Mouse (Mus musculus) neural tube, embryonic 14.5 days (tissue): Measurements from ENCODE around the gene Pik3r2. TPM values are rescaled to one million over a fixed set of nuclear protein-coding genes. Genes with fewer than 3 reads are reported as not detected.

Experiments
- ATAC-seq: fragments of 200-750 bp; cut with Nextera tagmentation; 2 replicates; pipeline ENCODE4 v1.8.0; 2017; ENCODE audit warnings: low read depth, mild to moderate bottlenecking, moderate TSS enrichment, moderate library complexity
- H3K27ac ChIP-seq: fragments of 300-500 bp; sonication (generic); 2 replicates; pipeline ENCODE4 v1.5.1; 2014; ENCODE audit warnings: low read depth, mild to moderate bottlenecking, control low read depth, low read length, moderate library complexity, mixed read lengths
- H3K27me3 ChIP-seq: fragments of 300-500 bp; sonication (generic); 2 replicates; pipeline ENCODE4 v1.6.1; 2014; ENCODE audit warnings: low read length; ENCODE audit not compliant: control insufficient read depth, insufficient read depth
- H3K36me3 ChIP-seq: fragments of 300-500 bp; sonication (generic); 2 replicates; pipeline ENCODE4 v1.6.1; 2014; ENCODE audit warnings: low read length, mixed read lengths; ENCODE audit not compliant: control insufficient read depth, insufficient read depth
- H3K4me1 ChIP-seq: fragments of 300-500 bp; sonication (generic); 2 replicates; pipeline ENCODE4 v1.6.1; 2014; ENCODE audit warnings: low read length; ENCODE audit not compliant: control insufficient read depth, insufficient read depth
- H3K4me2 ChIP-seq: fragments of 300-500 bp; sonication (generic); 2 replicates; pipeline ENCODE4 v1.6.1; 2014; ENCODE audit warnings: mild to moderate bottlenecking, low read depth, low read length, control low read depth
- H3K4me3 ChIP-seq: fragments of 300-500 bp; sonication (generic); 2 replicates; pipeline ENCODE4 v1.5.1; 2014; ENCODE audit warnings: low read depth, low read length, control low read depth, mixed read lengths
- H3K9ac ChIP-seq: fragments of 300-500 bp; sonication (generic); replicated peaks from 2 replicates; pipeline ENCODE4 v1.6.1; 2014; ENCODE audit warnings: low read depth, mild to moderate bottlenecking, control low read depth, low read length, mixed read lengths
- H3K9me3 ChIP-seq: fragments of 300-500 bp; sonication (generic); 2 replicates; pipeline ENCODE4 v1.6.1; 2016; ENCODE audit warnings: low read length; ENCODE audit not compliant: control insufficient read depth
- WGBS: fragments of 180-500 bp; shearing (Covaris S2); extraction: QIAGEN DNeasy Blood & Tissue Kit; methylation state at CpG from one replicate; pipeline ENCODE4 v1.1.7; 2014; 5-methylcytosine and 5-hydroxymethylcytosine counted together
- polyA plus RNA-seq: library from polyadenylated mRNA; unstranded; fragments of >200 nt; fragmentation: Nextera tagmentation; extraction: Ambion mirVana; gene quantifications from 2 replicates; pipeline ENCODE4 v1.2.1, GENCODE M21; 2014

Gene Pik3r2
- polyA plus RNA-seq, 1 experiment from 2014 or later, result 72.2 TPM

GRCm38 (mm10) chr8:70753151-70753550, 23.4 kb downstream of the Pik3r2 start:
- Histone ChIP-seq H3K4me2 (no peak overlapping the region), H3K36me3 (peaks cover 17% of the 10 kb centered on the region; the same call in 1 of the 2 replicates), H3K9me3 (no peaks in the 10 kb centered on the region), H3K4me3 (no peak overlapping the region), H3K27me3 (no peaks in the 10 kb centered on the region; the same call in 1 of the 2 replicates), H3K9ac (no peak overlapping the region), H3K4me1 (peaks cover 9% of the 10 kb centered on the region; the same call in 1 of the 2 replicates), H3K27ac (0 out of 2 replicates have a peak overlapping the region, but pooled peaks have one; percentile 7)
- no peak for ATAC-seq
- WGBS, result 26% methylated on average over 21 of the region's 21 CpGs

DNA sequence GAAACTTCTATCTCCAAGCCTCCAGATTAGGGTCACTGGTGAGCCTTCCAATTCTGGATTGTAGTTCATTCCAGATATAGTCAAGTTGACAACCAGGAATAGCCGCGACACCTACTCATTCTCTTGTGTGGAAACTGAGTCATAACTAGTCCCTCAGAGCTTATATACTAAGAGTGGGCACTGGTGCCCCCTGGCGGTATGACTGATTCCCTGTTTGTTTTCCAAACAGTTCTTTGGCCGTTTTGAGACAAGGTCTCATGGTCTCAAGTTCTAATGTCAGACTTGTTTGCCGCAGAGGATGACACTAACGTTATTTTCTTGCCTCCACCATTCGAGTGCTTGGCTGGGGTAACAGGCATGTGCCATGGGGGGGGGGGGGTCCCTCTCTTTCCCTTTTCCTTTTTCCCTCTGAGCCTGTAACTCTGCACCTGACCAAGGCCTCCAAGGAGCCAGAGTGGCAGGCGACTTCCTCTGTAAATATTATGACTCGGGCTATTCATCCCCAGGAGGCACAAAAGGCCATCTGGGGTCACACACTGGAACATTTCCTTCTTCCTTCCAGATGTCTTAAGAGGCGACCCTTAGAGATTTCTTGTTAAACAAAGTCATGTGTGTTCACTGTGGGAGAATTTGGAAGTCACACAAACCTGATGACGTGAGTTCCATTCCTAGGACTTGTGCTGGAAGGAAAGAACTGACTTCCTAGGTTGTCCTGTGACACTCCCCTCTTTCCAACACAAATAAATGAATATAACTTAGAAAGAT, 24.3 kb downstream of the Pik3r2 start:
- no peaks in the 10 kb centered on the region for H3K9me3 ChIP-seq
- 41% methylated on average over 11 of the region's 11 CpGs for WGBS
- no peak overlapping the region for H3K4me2 ChIP-seq
- H3K27me3 ChIP-seq, result no peaks in the 10 kb centered on the region; the same call in 1 of the 2 replicates
- H3K36me3 ChIP-seq, result peaks cover 9% of the 10 kb centered on the region; the same call in 1 of the 2 replicates
- no peak for ATAC-seq
- H3K9ac ChIP-seq, result no peak overlapping the region
- no peak overlapping the region for H3K4me3 ChIP-seq
- H3K27ac ChIP-seq, result no peak overlapping the region
- H3K4me1 ChIP-seq, result peaks cover 9% of the 10 kb centered on the region; the same call in 1 of the 2 replicates

DNA sequence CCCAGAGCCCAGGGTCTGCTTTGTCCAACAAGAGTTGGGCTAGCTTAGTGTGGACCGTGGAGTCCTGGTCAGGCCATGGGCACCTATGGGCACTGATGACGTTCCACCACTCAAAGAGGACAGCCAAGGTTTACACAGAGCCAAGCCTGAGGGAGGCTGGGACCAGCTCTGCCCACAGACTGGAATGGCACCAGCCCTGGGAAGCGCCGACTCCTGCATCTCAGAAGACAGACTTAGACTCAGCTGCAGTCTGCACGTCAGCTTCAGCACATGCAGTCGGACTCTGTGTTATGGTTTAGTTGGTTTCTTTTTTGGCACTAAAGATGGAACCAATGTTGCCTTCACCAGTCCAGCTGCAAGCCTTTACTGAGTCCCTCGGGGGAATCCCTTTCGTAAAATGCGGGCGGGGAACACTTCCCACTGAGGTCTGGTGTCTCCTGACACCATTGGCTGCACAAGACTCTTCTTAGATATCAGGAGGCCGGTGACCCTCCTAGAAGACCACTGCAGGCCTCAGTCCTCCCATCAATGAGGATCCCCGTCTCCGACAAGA, 26.3 kb downstream of the Pik3r2 start:
- WGBS, result 85% methylated on average over 13 of the region's 13 CpGs
- Histone ChIP-seq H3K9me3 (no peaks in the 10 kb centered on the region), H3K36me3 (no peaks in the 10 kb centered on the region), H3K4me3 (no peak overlapping the region), H3K9ac (no peak overlapping the region), H3K4me1 (peaks cover 2% of the 10 kb centered on the region; the same call in 1 of the 2 replicates), H3K27ac (no peak overlapping the region), H3K4me2 (no peak overlapping the region), H3K27me3 (peaks cover 5% of the 10 kb centered on the region)
- ATAC-seq, result no peak

DNA sequence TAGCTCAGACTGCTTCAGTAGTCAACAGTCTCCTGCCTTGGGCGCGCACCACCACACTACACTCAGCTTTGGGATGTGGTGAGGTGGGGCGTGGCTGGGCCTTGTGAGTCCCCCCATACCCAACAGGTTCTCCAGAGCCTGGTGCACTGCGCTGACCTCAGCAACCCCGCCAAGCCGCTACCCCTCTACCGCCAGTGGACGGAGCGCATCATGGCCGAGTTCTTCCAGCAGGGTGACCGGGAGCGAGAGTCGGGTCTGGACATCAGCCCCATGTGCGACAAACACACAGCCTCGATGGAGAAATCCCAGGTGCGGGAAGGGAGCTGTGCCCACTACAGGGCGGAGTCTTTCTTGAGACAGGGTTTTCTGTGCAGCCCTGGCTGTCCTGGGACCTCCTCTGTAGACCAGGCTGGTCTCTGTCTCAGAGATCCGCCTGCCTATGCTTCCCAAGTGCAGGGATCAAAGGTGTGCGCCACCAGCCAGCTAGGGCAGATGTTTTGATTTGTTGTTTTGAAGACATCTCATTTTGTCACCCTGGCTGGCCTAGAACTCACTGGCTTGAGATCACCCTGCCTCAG, 27.3 kb downstream of the Pik3r2 start:
- H3K4me3 ChIP-seq, result no peak overlapping the region
- H3K9ac ChIP-seq, result no peak overlapping the region
- no peaks in the 10 kb centered on the region for H3K36me3 ChIP-seq
- no peak for ATAC-seq
- no peak overlapping the region for H3K4me2 ChIP-seq
- no peaks in the 10 kb centered on the region; the same call in 1 of the 2 replicates for H3K4me1 ChIP-seq
- 87% methylated on average over 19 of the region's 19 CpGs for WGBS
- no peak overlapping the region for H3K27ac ChIP-seq
- H3K9me3 ChIP-seq, result no peaks in the 10 kb centered on the region
- H3K27me3 ChIP-seq, result peaks cover 11% of the 10 kb centered on the region

- H3K27me3 ChIP-seq, result peaks cover 18% of the 10 kb centered on the region
- no peak overlapping the region for H3K9ac ChIP-seq
- ATAC-seq, result no peak
- H3K27ac ChIP-seq, result no peak overlapping the region
- 83% methylated on average over 23 of the region's 23 CpGs for WGBS
- H3K36me3 ChIP-seq, result no peaks in the 10 kb centered on the region
- no peaks in the 10 kb centered on the region for H3K9me3 ChIP-seq
- no peak overlapping the region for H3K4me3 ChIP-seq
- H3K4me2 ChIP-seq, result no peak overlapping the region
- peaks cover 2% of the 10 kb centered on the region; the same call in 1 of the 2 replicates for H3K4me1 ChIP-seq
Observed at GRCm38 (mm10) chr8:70748246-70749096, 28.0 kb downstream of the Pik3r2 start.

DNA sequence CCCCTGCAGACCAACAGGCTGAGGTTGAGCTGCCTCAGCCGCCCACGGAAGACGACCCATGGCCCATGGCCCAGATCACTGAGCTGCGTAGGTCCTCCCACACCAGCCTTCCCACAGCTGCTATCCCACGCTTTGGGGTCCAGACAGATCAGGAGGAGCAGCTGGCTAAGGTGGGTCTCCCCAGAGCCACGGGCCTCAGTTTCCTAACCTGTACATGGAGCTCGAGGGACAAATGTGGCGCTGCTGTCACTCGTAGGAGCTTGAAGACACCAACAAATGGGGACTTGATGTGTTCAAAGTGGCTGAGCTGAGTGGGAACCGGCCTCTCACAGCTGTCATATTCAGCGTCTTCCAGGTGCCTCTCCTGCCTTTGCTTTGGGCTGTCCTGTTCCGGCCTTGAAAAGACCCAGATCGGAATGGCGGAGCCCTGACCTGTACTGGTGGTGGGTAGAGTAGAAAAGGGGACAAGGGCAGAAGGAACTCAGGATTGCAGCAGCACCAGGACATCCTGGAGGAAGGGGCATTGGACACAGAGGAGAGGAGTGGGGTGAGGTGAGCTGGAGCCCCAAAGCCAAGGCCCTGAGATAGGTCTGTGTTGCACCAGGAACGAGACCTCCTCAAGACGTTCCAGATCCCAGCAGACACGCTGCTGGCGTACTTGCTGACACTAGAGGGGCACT, 29.2 kb downstream of the Pik3r2 start:
- ATAC-seq, result no peak
- H3K4me1 ChIP-seq, result peaks cover 5% of the 10 kb centered on the region; the same call in 1 of the 2 replicates
- H3K4me3 ChIP-seq, result no peak overlapping the region
- H3K27me3 ChIP-seq, result peaks cover 25% of the 10 kb centered on the region
- no peak overlapping the region for H3K4me2 ChIP-seq
- H3K9ac ChIP-seq, result no peak overlapping the region
- no peak overlapping the region for H3K27ac ChIP-seq
- WGBS, result 89% methylated on average over 18 of the region's 18 CpGs
- no peaks in the 10 kb centered on the region for H3K36me3 ChIP-seq
- no peaks in the 10 kb centered on the region for H3K9me3 ChIP-seq

- 81% methylated on average over 9 of the region's 9 CpGs for WGBS
- no peak overlapping the region for H3K27ac ChIP-seq
- peaks cover 29% of the 10 kb centered on the region for H3K27me3 ChIP-seq
Observed at GRCm38 (mm10) chr8:70746676-70747075, 29.8 kb downstream of the Pik3r2 start.

GRCm38 (mm10) chr8:70745691-70746220, 30.8 kb downstream of the Pik3r2 start:
- Histone ChIP-seq H3K36me3 (no peaks in the 10 kb centered on the region), H3K4me3 (no peak overlapping the region), H3K4me2 (no peak overlapping the region), H3K27ac (no peak overlapping the region), H3K4me1 (peaks cover 5% of the 10 kb centered on the region; the same call in 1 of the 2 replicates), H3K9me3 (no peaks in the 10 kb centered on the region), H3K27me3 (peaks cover 30% of the 10 kb centered on the region), H3K9ac (no peak overlapping the region)
- no peak for ATAC-seq
- WGBS, result 52% methylated on average over 19 of the region's 19 CpGs

More at GRCm38 (mm10) chr8:70746676-70747075, 29.8 kb downstream of the Pik3r2 start:
- Histone ChIP-seq H3K4me1 (peaks cover 5% of the 10 kb centered on the region; the same call in 1 of the 2 replicates), H3K9ac (no peak overlapping the region), H3K4me3 (no peak overlapping the region), H3K36me3 (no peaks in the 10 kb centered on the region), H3K4me2 (no peak overlapping the region), H3K9me3 (no peaks in the 10 kb centered on the region)
- ATAC-seq, result no peak
